ENCODE assay signal across 19 mouse cellular contexts in genomic region chr3:66735468-66735867, GRCm38 (mm10).
"Had no signal": no experiment of that assay in that cellular context is flagged by ENCODE, and none has a peak within 500 bp of the region (broad histone marks: within the 10 kb centered on the region; RNA-seq: fewer than 3 reads in every experiment).

No protein-coding gene starts in this region.

- H3K4me2 ChIP-seq: limb, embryonic 13.5 days; liver, embryonic 12.5 days; liver, embryonic 15.5 days; lung, embryonic 15.5 days; neural tube, embryonic 13.5 days had no signal

- H3K27ac ChIP-seq: kidney, postnatal 0 days; layer of hippocampus, adult 2 months; limb, embryonic 10.5 days; limb, embryonic 13.5 days; liver, embryonic 12.5 days; liver, embryonic 15.5 days; lung, embryonic 15.5 days; neural tube, embryonic 13.5 days had no signal

- ATAC-seq: intestine, postnatal 0 days; liver, embryonic 12.5 days had no signal

- H3K9ac ChIP-seq: limb, embryonic 13.5 days; liver, embryonic 12.5 days; liver, embryonic 15.5 days; lung, embryonic 15.5 days; neural tube, embryonic 13.5 days had no signal

- H3K36me3 ChIP-seq: limb, embryonic 10.5 days; limb, embryonic 13.5 days; liver, embryonic 12.5 days; liver, embryonic 15.5 days; lung, embryonic 15.5 days; neural tube, embryonic 13.5 days had no signal

- H3K9me3 ChIP-seq: limb, embryonic 10.5 days; limb, embryonic 13.5 days; liver, embryonic 12.5 days; liver, embryonic 15.5 days; lung, embryonic 15.5 days; neural tube, embryonic 13.5 days had no signal

- H3K4me1 ChIP-seq: liver, embryonic 12.5 days; liver, embryonic 15.5 days; megakaryocyte, embryonic 14.5 days had no signal

- DNase-seq: kidney, adult 2 months; kidney, postnatal 25 days; layer of hippocampus, adult 9-11 months; liver; lung, adult 18-20 months; lung, postnatal 10 days; lung, postnatal 36 days; thymus, adult 18-20 months; thymus, postnatal 4 days had no signal

- H3K4me3 ChIP-seq: layer of hippocampus, adult 2 months; limb, embryonic 10.5 days; limb, embryonic 13.5 days; liver, embryonic 12.5 days; liver, embryonic 15.5 days; lung, embryonic 15.5 days; megakaryocyte, embryonic 14.5 days; neural tube, embryonic 13.5 days had no signal

- H3K27me3 ChIP-seq: liver, embryonic 12.5 days; liver, embryonic 15.5 days; lung, embryonic 15.5 days; neural tube, embryonic 13.5 days had no signal
